Mouse (Mus musculus): ENCODE results near the gene Hsd17b12. TPM values are rescaled to one million over a fixed set of nuclear protein-coding genes. Genes with fewer than 3 reads are reported as not detected.
A peak's percentile ranks its signal among the peaks of the same experiment; 100 is the strongest.

Hsd17b12 gene
- 113 and 114 TPM in 2 replicates for polyA plus RNA-seq (2016; fragmentation: Nextera tagmentation; extraction: Ambion mirVana)

DNA sequence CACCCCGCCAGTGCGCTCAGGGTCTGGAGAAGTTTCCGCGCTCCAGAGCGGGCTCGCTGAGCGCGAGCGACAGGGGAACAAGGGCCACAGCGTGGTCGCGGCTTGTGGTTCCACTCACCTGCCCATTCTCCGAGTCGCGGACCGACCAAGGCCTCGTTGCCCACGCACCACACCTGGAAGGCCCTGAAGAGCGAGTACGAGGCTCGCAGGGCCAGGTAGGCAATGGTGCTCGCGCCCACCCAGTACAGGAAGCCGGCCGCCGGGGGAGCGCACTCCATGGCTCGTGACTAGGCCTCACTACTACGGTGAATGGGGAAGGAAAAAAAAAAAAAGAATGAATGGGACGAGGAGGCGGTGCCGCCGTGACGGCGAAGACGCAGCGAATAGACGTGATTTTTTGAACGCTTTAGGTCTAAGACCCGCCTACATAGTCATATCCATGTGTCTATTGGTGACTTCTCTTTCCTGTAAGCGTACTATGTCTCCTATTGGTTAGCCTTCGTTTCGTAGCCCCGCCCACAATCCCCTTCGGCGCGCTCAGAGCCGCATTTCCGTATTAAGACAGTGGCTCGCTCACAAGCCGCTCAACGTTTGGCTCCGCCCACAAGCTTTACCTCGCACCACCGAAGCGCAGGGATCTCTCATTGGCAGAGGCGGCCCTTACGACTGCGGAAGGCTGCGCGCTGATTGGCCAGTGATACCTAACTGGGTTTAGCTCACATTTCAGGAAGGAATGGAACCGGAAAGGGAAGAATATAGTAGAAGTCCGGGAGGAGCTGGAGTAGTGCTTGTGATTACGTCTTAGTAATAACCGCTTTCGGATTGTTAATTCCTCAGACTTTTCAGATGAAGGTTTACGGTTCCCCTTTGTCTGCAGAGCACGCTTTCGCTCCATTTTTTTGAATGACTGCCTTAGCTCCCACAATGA lies at the start of gene Hsd17b12:
Hsd17b12 (minus strand) TSS at position 373 of the 928 bp plus-strand sequence.
- peak within 1 kb of the TSS; percentile 84 for H3K9ac ChIP-seq
- no peaks in the 10 kb centered on the region for H3K27me3 ChIP-seq
- H3K9me3 ChIP-seq, result no peaks in the 10 kb centered on the region
- peak within 1 kb of the TSS; percentile 94 for H3K4me3 ChIP-seq (replicated peaks)
- H3K36me3 ChIP-seq (replicated peaks), result no peaks in the 10 kb centered on the region
- peak; percentile 100 for ATAC-seq (ENCODE audit: low FRiP score)
- under 1% methylated on average over 69 of the region's 69 CpGs for whole genome bisulfite sequencing
- peak within 1 kb of the TSS; percentile 64 for H3K4me2 ChIP-seq
- H3K27ac ChIP-seq, result peak within 1 kb of the TSS; percentile 91
- H3K4me1 ChIP-seq, result peaks cover 29% of the 10 kb centered on the region

- Histone ChIP-seq H3K4me1 (peaks cover 11% of the 10 kb centered on the region), H3K4me3 (replicated peaks) (no peak overlapping the region), H3K4me2 (no peak overlapping the region), H3K9me3 (no peaks in the 10 kb centered on the region), H3K27me3 (no peaks in the 10 kb centered on the region), H3K36me3 (replicated peaks) (no peaks in the 10 kb centered on the region), H3K27ac (no peak overlapping the region), H3K9ac (no peak overlapping the region)
- WGBS, result 75% methylated on average over 2 of the region's 2 CpGs
- no peak for ATAC-seq (ENCODE audit: low FRiP score)
Measured at GRCm38 (mm10) chr2:94184906-94185305, 27.1 kb upstream of the Hsd17b12 start.

DNA sequence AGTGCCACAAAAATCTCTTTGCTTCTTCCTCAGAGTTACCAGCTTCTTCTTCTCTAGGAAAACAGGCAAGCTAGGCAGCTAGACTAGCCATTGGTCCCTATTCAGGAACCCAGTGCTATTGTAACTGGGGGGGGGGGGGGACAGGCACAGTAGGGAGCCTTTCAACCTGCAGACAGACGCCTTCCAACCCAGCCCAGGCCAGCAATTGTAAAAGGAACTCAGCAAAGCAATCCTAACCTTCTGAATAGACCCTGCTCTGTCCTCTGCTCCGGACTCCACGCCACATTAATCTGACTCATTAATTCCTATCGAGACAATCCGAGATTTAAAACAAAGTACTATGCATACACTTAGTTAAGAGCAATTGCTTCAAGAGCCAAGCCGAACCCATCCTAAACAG lies 26.4 kb upstream of the Hsd17b12 start:
- Histone ChIP-seq H3K27me3 (no peaks in the 10 kb centered on the region), H3K4me1 (peaks cover 11% of the 10 kb centered on the region), H3K4me3 (replicated peaks) (no peak overlapping the region), H3K27ac (no peak overlapping the region), H3K9me3 (no peaks in the 10 kb centered on the region), H3K4me2 (peak overlapping the region; percentile 24), H3K9ac (no peak overlapping the region), H3K36me3 (replicated peaks) (no peaks in the 10 kb centered on the region)
- peak; percentile 53 for ATAC-seq (ENCODE audit: low FRiP score)
- WGBS, result 3% methylated on average over 6 of the region's 6 CpGs

DNA sequence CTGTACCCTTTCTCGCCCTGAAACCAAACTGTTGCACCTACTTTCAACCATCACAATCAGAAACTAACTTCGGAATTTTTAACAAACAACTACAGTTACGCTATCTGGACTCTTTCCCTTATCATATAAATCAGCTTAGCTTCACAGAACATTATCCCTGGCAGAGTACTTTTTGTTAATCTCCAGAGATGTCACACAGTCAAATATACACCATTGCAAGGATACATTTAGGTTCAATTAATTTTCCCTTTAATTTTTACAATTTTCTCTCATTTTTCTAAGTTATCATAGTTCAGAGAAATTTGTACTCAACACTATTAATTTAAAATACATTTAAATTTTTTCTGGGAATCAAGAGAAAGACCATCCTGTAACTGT lies 21.3 kb upstream of the Hsd17b12 start:
- Histone ChIP-seq H3K36me3 (replicated peaks) (no peaks in the 10 kb centered on the region), H3K27ac (no peak overlapping the region), H3K4me1 (peaks cover 20% of the 10 kb centered on the region), H3K27me3 (no peaks in the 10 kb centered on the region), H3K9me3 (no peaks in the 10 kb centered on the region), H3K4me3 (replicated peaks) (peak overlapping the region; percentile 92), H3K9ac (0 out of 2 replicates have a peak overlapping the region, but pooled peaks have one; percentile 91), H3K4me2 (peak overlapping the region; percentile 89; the same call in 1 of the 2 replicates)
- 0% methylated on average over 3 of the region's 3 CpGs for WGBS
- ATAC-seq (ENCODE audit: low FRiP score), result peak; percentile 62

- H3K4me1 ChIP-seq, result peaks cover 15% of the 10 kb centered on the region
- H3K27me3 ChIP-seq, result no peaks in the 10 kb centered on the region
- no peaks in the 10 kb centered on the region for H3K9me3 ChIP-seq
- H3K27ac ChIP-seq, result 0 out of 2 replicates have a peak overlapping the region, but pooled peaks have one; percentile 36
- H3K36me3 ChIP-seq (replicated peaks), result no peaks in the 10 kb centered on the region
- H3K4me2 ChIP-seq, result peak overlapping the region; percentile 89
- ATAC-seq (ENCODE audit: low FRiP score), result peak; percentile 98
- peak overlapping the region; percentile 91 for H3K9ac ChIP-seq
- peak overlapping the region; percentile 92 for H3K4me3 ChIP-seq (replicated peaks)
- 1% methylated on average over 22 of the region's 22 CpGs for WGBS
Measured at GRCm38 (mm10) chr2:94178321-94179029, 20.7 kb upstream of the Hsd17b12 start.

GRCm38 (mm10) chr2:94177294-94177693 lies 19.5 kb upstream of the Hsd17b12 start:
- Histone ChIP-seq H3K27ac (no peak overlapping the region), H3K4me3 (replicated peaks) (no peak overlapping the region; the same call in 1 of the 2 replicates), H3K27me3 (no peaks in the 10 kb centered on the region), H3K9me3 (no peaks in the 10 kb centered on the region), H3K4me2 (peak overlapping the region; percentile 89; the same call in 1 of the 2 replicates), H3K4me1 (peaks cover 13% of the 10 kb centered on the region), H3K9ac (no peak overlapping the region), H3K36me3 (replicated peaks) (no peaks in the 10 kb centered on the region)
- no peak for ATAC-seq (ENCODE audit: low FRiP score)
- WGBS, result 91% methylated on average over 6 of the region's 6 CpGs

DNA sequence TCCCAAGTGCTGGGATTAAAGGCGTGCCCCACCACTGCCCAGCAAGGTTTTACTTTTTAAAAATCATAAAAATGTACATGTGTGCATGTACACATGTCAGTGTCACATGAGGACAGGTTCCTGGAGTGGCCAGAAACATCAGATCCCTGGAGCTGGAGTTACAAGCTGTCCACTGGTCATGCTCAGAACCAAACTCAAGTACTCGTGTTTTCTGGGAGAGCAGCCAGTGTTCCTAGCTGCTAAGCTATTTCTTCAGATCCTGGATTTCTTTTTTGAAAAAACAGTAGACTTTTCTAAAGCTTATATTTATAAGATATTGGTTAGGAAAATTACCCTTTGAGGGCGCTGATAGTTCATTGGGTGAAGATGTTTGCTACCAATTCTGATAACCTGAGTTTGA lies 18.6 kb upstream of the Hsd17b12 start:
- no peak for ATAC-seq (ENCODE audit: low FRiP score)
- no peaks in the 10 kb centered on the region for H3K36me3 ChIP-seq (replicated peaks)

DNA sequence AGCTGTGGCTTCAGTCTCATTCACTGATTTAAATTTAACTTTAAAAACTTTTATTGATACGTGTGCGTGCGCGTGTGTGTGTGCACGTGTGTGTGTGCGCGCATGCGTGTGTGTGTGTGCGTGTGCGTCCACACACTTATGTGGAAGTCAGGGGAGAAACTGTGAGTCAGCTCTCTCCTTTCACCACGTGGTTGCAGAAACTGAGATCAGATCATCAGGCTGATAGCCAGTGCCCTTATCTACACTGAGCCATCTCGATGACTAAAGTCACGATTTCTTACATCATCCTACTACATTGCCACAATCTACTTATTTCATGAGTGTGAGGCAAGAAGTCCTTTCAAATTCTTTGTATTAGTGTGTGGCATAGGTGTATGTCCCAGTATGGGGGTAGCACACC lies 15.8 kb upstream of the Hsd17b12 start:
- no peak overlapping the region for H3K9ac ChIP-seq
- H3K9me3 ChIP-seq, result no peaks in the 10 kb centered on the region
- H3K36me3 ChIP-seq (replicated peaks), result no peaks in the 10 kb centered on the region
- H3K4me1 ChIP-seq, result peaks cover 13% of the 10 kb centered on the region
- no peaks in the 10 kb centered on the region for H3K27me3 ChIP-seq
- no peak overlapping the region for H3K27ac ChIP-seq
- 93% methylated on average over 13 of the region's 13 CpGs for WGBS
- H3K4me3 ChIP-seq (replicated peaks), result no peak overlapping the region
- no peak overlapping the region for H3K4me2 ChIP-seq
- ATAC-seq (ENCODE audit: low FRiP score), result no peak

More for the DNA sequence above, 18.6 kb upstream of the Hsd17b12 start:
- no peak overlapping the region for H3K9ac ChIP-seq
- no peak overlapping the region for H3K4me3 ChIP-seq (replicated peaks)
- no peak overlapping the region for H3K27ac ChIP-seq
- H3K4me1 ChIP-seq, result peaks cover 13% of the 10 kb centered on the region
- no peaks in the 10 kb centered on the region for H3K9me3 ChIP-seq
- 91% methylated on average over 3 of the region's 3 CpGs for WGBS
- H3K27me3 ChIP-seq, result no peaks in the 10 kb centered on the region
- no peak overlapping the region for H3K4me2 ChIP-seq

- no peak for ATAC-seq (ENCODE audit: low FRiP score)
- no peaks in the 10 kb centered on the region for H3K27me3 ChIP-seq
- no peak overlapping the region for H3K4me3 ChIP-seq (replicated peaks)
- no peaks in the 10 kb centered on the region for H3K9me3 ChIP-seq
- no peak overlapping the region for H3K9ac ChIP-seq
- H3K4me1 ChIP-seq, result peaks cover 3% of the 10 kb centered on the region
- H3K4me2 ChIP-seq, result no peak overlapping the region
- H3K36me3 ChIP-seq (replicated peaks), result no peaks in the 10 kb centered on the region
- H3K27ac ChIP-seq, result no peak overlapping the region
- 50% methylated on average over 2 of the region's 2 CpGs for WGBS
Measured at GRCm38 (mm10) chr2:94163207-94163606, 5.4 kb upstream of the Hsd17b12 start.

GRCm38 (mm10) chr2:94162141-94162540 lies 4.4 kb upstream of the Hsd17b12 start:
- Histone ChIP-seq H3K4me1 (peaks cover 3% of the 10 kb centered on the region), H3K9me3 (no peaks in the 10 kb centered on the region), H3K4me2 (no peak overlapping the region), H3K27ac (no peak overlapping the region), H3K27me3 (no peaks in the 10 kb centered on the region), H3K4me3 (replicated peaks) (no peak overlapping the region), H3K9ac (no peak overlapping the region), H3K36me3 (replicated peaks) (no peaks in the 10 kb centered on the region)
- ATAC-seq (ENCODE audit: low FRiP score), result no peak
- 74% methylated on average over 6 of the region's 6 CpGs for WGBS

- H3K9me3 ChIP-seq, result no peaks in the 10 kb centered on the region
- peak overlapping the region; percentile 76 for H3K27ac ChIP-seq
- 0 out of 2 replicates have a peak overlapping the region, but pooled peaks have one; percentile 3 for H3K9ac ChIP-seq
- peak overlapping the region; percentile 57 for H3K4me2 ChIP-seq
- 24% methylated on average over 4 of the region's 4 CpGs for WGBS
- H3K36me3 ChIP-seq (replicated peaks), result no peaks in the 10 kb centered on the region
- peaks cover 28% of the 10 kb centered on the region for H3K4me1 ChIP-seq
- no peak; the same call in 1 of the 2 replicates for ATAC-seq (ENCODE audit: low FRiP score)
- peak overlapping the region; percentile 43 for H3K4me3 ChIP-seq (replicated peaks)
- no peaks in the 10 kb centered on the region for H3K27me3 ChIP-seq
Measured at GRCm38 (mm10) chr2:94158520-94158884, 738 bp upstream of the Hsd17b12 start.

DNA sequence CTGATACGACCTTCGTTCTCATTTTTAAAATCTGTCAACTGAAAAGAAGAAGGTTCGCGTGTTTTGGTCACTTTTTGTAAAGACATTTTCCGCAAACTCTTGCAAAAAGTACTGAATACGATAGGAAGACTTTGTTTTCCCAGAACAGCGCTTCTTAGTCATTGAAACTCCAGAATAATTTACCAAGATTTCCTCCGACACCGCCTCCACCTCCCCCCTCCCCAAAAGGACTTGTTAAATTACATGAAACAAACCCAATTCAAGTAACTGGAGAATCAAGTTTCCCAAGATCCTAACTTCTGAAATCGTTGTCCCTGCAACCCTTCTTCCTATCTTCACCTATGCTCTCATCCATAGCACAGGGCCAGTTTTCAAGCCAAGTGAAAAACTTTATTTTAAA lies 713 bp downstream of the Hsd17b12 start:
- Histone ChIP-seq H3K9me3 (no peaks in the 10 kb centered on the region), H3K4me1 (peaks cover 31% of the 10 kb centered on the region), H3K9ac (peak overlapping the region; percentile 84), H3K4me2 (peak overlapping the region; percentile 64), H3K27ac (peak overlapping the region; percentile 91), H3K36me3 (replicated peaks) (no peaks in the 10 kb centered on the region), H3K27me3 (no peaks in the 10 kb centered on the region), H3K4me3 (replicated peaks) (peak overlapping the region; percentile 94)
- 1% methylated on average over 10 of the region's 10 CpGs for WGBS
- ATAC-seq (ENCODE audit: low FRiP score), result no peak

Measured in forebrain, embryonic 12.5 days (tissue).